Mouse (Mus musculus) kidney, embryonic 15.5 days (tissue): ENCODE data around the gene Slc5a8. TPM values are rescaled to one million over a fixed set of nuclear protein-coding genes. Genes with fewer than 3 reads are reported as not detected.

Experiments used
- ATAC-seq: fragments of 200-750 bp; cut with Nextera tagmentation; replicated peaks from 2 replicates; pipeline ENCODE4 v1.8.0; 2017; ENCODE audit warnings: moderate TSS enrichment; ENCODE audit not compliant: low FRiP score
- H3K27ac ChIP-seq: fragments of 300-500 bp; sonication (generic); 2 replicates; pipeline ENCODE4 v1.5.1; 2015; ENCODE audit warnings: mild to moderate bottlenecking, inconsistent platforms
- H3K27me3 ChIP-seq: fragments of 300-500 bp; sonication (generic); 2 replicates; pipeline ENCODE4 v1.6.1; 2015; ENCODE audit warnings: inconsistent platforms
- H3K36me3 ChIP-seq: fragments of 300-500 bp; sonication (generic); 2 replicates; pipeline ENCODE4 v1.6.1; 2015; ENCODE audit warnings: inconsistent platforms
- H3K4me1 ChIP-seq: fragments of 300-500 bp; sonication (generic); 2 replicates; pipeline ENCODE4 v1.6.1; 2015; ENCODE audit warnings: inconsistent platforms
- H3K4me2 ChIP-seq: fragments of 300-500 bp; sonication (generic); 2 replicates; pipeline ENCODE4 v1.6.1; 2015; ENCODE audit warnings: moderate library complexity, mild to moderate bottlenecking, inconsistent platforms
- H3K4me3 ChIP-seq: fragments of 300-500 bp; sonication (generic); replicated peaks from 2 replicates; pipeline ENCODE4 v1.5.1; 2015; ENCODE audit warnings: mild to moderate bottlenecking, inconsistent platforms
- H3K9ac ChIP-seq: fragments of 300-500 bp; sonication (generic); 2 replicates; pipeline ENCODE4 v1.6.1; 2015; ENCODE audit warnings: mild to moderate bottlenecking, inconsistent platforms
- H3K9me3 ChIP-seq: fragments of 300-500 bp; sonication (generic); replicated peaks from 2 replicates; pipeline ENCODE4 v1.6.1; 2016; ENCODE audit warnings: inconsistent platforms
- WGBS: fragments of 180-500 bp; shearing (Covaris S2); methylation state at CpG from one replicate; pipeline ENCODE4 v1.1.7; 2015; ENCODE audit warnings: mixed read lengths; 5-methylcytosine and 5-hydroxymethylcytosine counted together
- polyA plus RNA-seq: library from polyadenylated mRNA; unstranded; fragments of >200 nt; fragmentation: Nextera tagmentation; extraction: Ambion mirVana; gene quantifications from 2 replicates; pipeline ENCODE4 v1.2.1, GENCODE M21; 2015

Slc5a8 gene
- polyA plus RNA-seq, result 10.1 and 10.7 TPM in 2 replicates

GRCm38 (mm10) chr10:88885632-88886090 is at the start of gene Slc5a8:
Slc5a8 (plus strand) TSS chr10:88885992.
- Histone ChIP-seq H3K36me3 (no peaks in the 10 kb centered on the region), H3K27ac (no peak within 1 kb of the TSS), H3K27me3 (peaks cover 37% of the 10 kb centered on the region), H3K4me1 (peaks cover 12% of the 10 kb centered on the region), H3K4me2 (peak within 1 kb of the TSS; percentile 74), H3K9me3 (0 out of 2 replicates have a peak, but pooled peaks cover 2% of the 10 kb centered on the region), H3K4me3 (peak within 1 kb of the TSS; percentile 41), H3K9ac (no peak within 1 kb of the TSS)
- peak; percentile 58; the same call in 1 of the 2 replicates for ATAC-seq
- WGBS, result 1% methylated on average over 31 of the region's 31 CpGs

GRCm38 (mm10) chr10:88848876-88849476 is 36.8 kb upstream of the Slc5a8 start:
- Histone ChIP-seq H3K4me1 (no peaks in the 10 kb centered on the region), H3K4me3 (no peak overlapping the region), H3K9me3 (no peaks in the 10 kb centered on the region), H3K27ac (no peak overlapping the region), H3K27me3 (no peaks in the 10 kb centered on the region), H3K9ac (no peak overlapping the region), H3K4me2 (no peak overlapping the region), H3K36me3 (no peaks in the 10 kb centered on the region)
- WGBS, result 39% methylated on average over 7 of the region's 7 CpGs
- ATAC-seq, result peak; percentile 62; the same call in 1 of the 2 replicates

- Histone ChIP-seq H3K4me3 (no peak overlapping the region), H3K4me1 (no peaks in the 10 kb centered on the region), H3K27ac (no peak overlapping the region), H3K36me3 (no peaks in the 10 kb centered on the region), H3K4me2 (no peak overlapping the region), H3K27me3 (no peaks in the 10 kb centered on the region), H3K9ac (no peak overlapping the region), H3K9me3 (no peaks in the 10 kb centered on the region)
- WGBS, result 89% methylated on average over 4 of the region's 4 CpGs
- no peak for ATAC-seq
These were observed 35.8 kb upstream of the Slc5a8 start for GRCm38 (mm10) chr10:88849976-88850375.

GRCm38 (mm10) chr10:88853326-88853725 is 32.5 kb upstream of the Slc5a8 start:
- H3K4me1 ChIP-seq, result no peaks in the 10 kb centered on the region
- H3K27me3 ChIP-seq, result no peaks in the 10 kb centered on the region
- H3K27ac ChIP-seq, result no peak overlapping the region
- H3K4me3 ChIP-seq, result no peak overlapping the region
- no peak overlapping the region for H3K4me2 ChIP-seq
- no peak for ATAC-seq
- 90% methylated on average over 7 of the region's 7 CpGs for WGBS
- H3K36me3 ChIP-seq, result no peaks in the 10 kb centered on the region
- no peaks in the 10 kb centered on the region for H3K9me3 ChIP-seq
- H3K9ac ChIP-seq, result no peak overlapping the region

GRCm38 (mm10) chr10:88860911-88861310 is 24.9 kb upstream of the Slc5a8 start:
- WGBS, result 68% methylated on average over 3 of the region's 3 CpGs
- Histone ChIP-seq H3K4me1 (no peaks in the 10 kb centered on the region), H3K27me3 (no peaks in the 10 kb centered on the region), H3K4me2 (no peak overlapping the region), H3K9ac (no peak overlapping the region), H3K4me3 (no peak overlapping the region), H3K9me3 (no peaks in the 10 kb centered on the region), H3K27ac (no peak overlapping the region), H3K36me3 (no peaks in the 10 kb centered on the region)
- no peak for ATAC-seq

- Histone ChIP-seq H3K4me3 (no peak overlapping the region), H3K27ac (no peak overlapping the region), H3K9ac (no peak overlapping the region), H3K9me3 (no peaks in the 10 kb centered on the region), H3K36me3 (no peaks in the 10 kb centered on the region), H3K4me1 (no peaks in the 10 kb centered on the region), H3K4me2 (no peak overlapping the region), H3K27me3 (no peaks in the 10 kb centered on the region)
- ATAC-seq, result no peak
These were observed 24.4 kb upstream of the Slc5a8 start for GRCm38 (mm10) chr10:88861416-88861815.

GRCm38 (mm10) chr10:88862293-88862692 is 23.5 kb upstream of the Slc5a8 start:
- Histone ChIP-seq H3K27me3 (no peaks in the 10 kb centered on the region), H3K9ac (no peak overlapping the region), H3K4me1 (no peaks in the 10 kb centered on the region), H3K4me2 (no peak overlapping the region), H3K27ac (0 out of 2 replicates have a peak overlapping the region, but pooled peaks have one; percentile 9), H3K4me3 (no peak overlapping the region), H3K9me3 (no peaks in the 10 kb centered on the region), H3K36me3 (no peaks in the 10 kb centered on the region)
- no peak for ATAC-seq
- WGBS, result 58% methylated on average over 5 of the region's 5 CpGs

- Histone ChIP-seq H3K27ac (no peak overlapping the region), H3K36me3 (no peaks in the 10 kb centered on the region), H3K4me2 (no peak overlapping the region), H3K27me3 (no peaks in the 10 kb centered on the region), H3K9ac (no peak overlapping the region), H3K4me3 (no peak overlapping the region), H3K9me3 (no peaks in the 10 kb centered on the region), H3K4me1 (no peaks in the 10 kb centered on the region)
- 75% methylated on average over 2 of the region's 2 CpGs for WGBS
- no peak for ATAC-seq
These were observed 19.8 kb upstream of the Slc5a8 start for GRCm38 (mm10) chr10:88866017-88866416.

GRCm38 (mm10) chr10:88874870-88875269 is 10.9 kb upstream of the Slc5a8 start:
- no peak for ATAC-seq
- Histone ChIP-seq H3K9me3 (no peaks in the 10 kb centered on the region), H3K27me3 (no peaks in the 10 kb centered on the region), H3K9ac (no peak overlapping the region), H3K4me2 (no peak overlapping the region), H3K4me1 (no peaks in the 10 kb centered on the region), H3K36me3 (no peaks in the 10 kb centered on the region), H3K27ac (no peak overlapping the region), H3K4me3 (no peak overlapping the region)
- 73% methylated on average over 5 of the region's 5 CpGs for WGBS

GRCm38 (mm10) chr10:88877421-88877820 is 8.4 kb upstream of the Slc5a8 start:
- H3K9ac ChIP-seq, result no peak overlapping the region
- 80% methylated on average over 7 of the region's 7 CpGs for WGBS
- H3K4me2 ChIP-seq, result no peak overlapping the region
- ATAC-seq, result no peak
- no peak overlapping the region for H3K27ac ChIP-seq
- H3K27me3 ChIP-seq, result no peaks in the 10 kb centered on the region
- no peaks in the 10 kb centered on the region for H3K9me3 ChIP-seq
- no peak overlapping the region for H3K4me3 ChIP-seq
- H3K36me3 ChIP-seq, result no peaks in the 10 kb centered on the region
- no peaks in the 10 kb centered on the region for H3K4me1 ChIP-seq

- H3K9ac ChIP-seq, result no peak overlapping the region
- ATAC-seq, result no peak
- WGBS, result 92% methylated on average over 2 of the region's 2 CpGs
These were observed 2.1 kb upstream of the Slc5a8 start for GRCm38 (mm10) chr10:88883721-88884120.

GRCm38 (mm10) chr10:88884836-88885235 is 956 bp upstream of the Slc5a8 start:
- no peak for ATAC-seq
- no peak overlapping the region for H3K27ac ChIP-seq
- 81% methylated on average over 6 of the region's 6 CpGs for WGBS
- H3K36me3 ChIP-seq, result no peaks in the 10 kb centered on the region
- peak overlapping the region; percentile 74; the same call in 1 of the 2 replicates for H3K4me2 ChIP-seq
- no peak overlapping the region for H3K9ac ChIP-seq
- H3K27me3 ChIP-seq, result peaks cover 37% of the 10 kb centered on the region
- no peak overlapping the region for H3K4me3 ChIP-seq
- H3K9me3 ChIP-seq, result 0 out of 2 replicates have a peak, but pooled peaks cover 2% of the 10 kb centered on the region
- peaks cover 12% of the 10 kb centered on the region for H3K4me1 ChIP-seq

More at GRCm38 (mm10) chr10:88883721-88884120, 2.1 kb upstream of the Slc5a8 start:
- H3K4me1 ChIP-seq, result peaks cover 12% of the 10 kb centered on the region
- no peak overlapping the region for H3K27ac ChIP-seq
- H3K9me3 ChIP-seq, result 0 out of 2 replicates have a peak, but pooled peaks cover 2% of the 10 kb centered on the region
- H3K4me2 ChIP-seq, result no peak overlapping the region
- H3K36me3 ChIP-seq, result no peaks in the 10 kb centered on the region
- H3K27me3 ChIP-seq, result peaks cover 37% of the 10 kb centered on the region
- H3K4me3 ChIP-seq, result no peak overlapping the region
